Mouse (Mus musculus) activated CD4-positive, CD25-positive, alpha-beta regulatory T cell, adult 4 months (primary cell): ENCODE data around the gene Cope. TPM values are rescaled to one million over a fixed set of nuclear protein-coding genes. Genes with fewer than 3 reads are reported as not detected.
A peak's percentile ranks its signal among the peaks of the same experiment; 100 is the strongest.

Source experiments
- ATAC-seq: one replicate; pipeline ENCODE4 v1.8.0; 2017
- polyA plus RNA-seq, 2 experiments: library from polyadenylated mRNA; unstranded; fragments of 100-300 nt; shearing (Covaris generic); gene quantifications; one replicate each; pipeline ENCODE4 v1.2.1; 2017

The Cope gene
- 100 to 1,000 TPM; 312 to 332 TPM for polyA plus RNA-seq

DNA sequence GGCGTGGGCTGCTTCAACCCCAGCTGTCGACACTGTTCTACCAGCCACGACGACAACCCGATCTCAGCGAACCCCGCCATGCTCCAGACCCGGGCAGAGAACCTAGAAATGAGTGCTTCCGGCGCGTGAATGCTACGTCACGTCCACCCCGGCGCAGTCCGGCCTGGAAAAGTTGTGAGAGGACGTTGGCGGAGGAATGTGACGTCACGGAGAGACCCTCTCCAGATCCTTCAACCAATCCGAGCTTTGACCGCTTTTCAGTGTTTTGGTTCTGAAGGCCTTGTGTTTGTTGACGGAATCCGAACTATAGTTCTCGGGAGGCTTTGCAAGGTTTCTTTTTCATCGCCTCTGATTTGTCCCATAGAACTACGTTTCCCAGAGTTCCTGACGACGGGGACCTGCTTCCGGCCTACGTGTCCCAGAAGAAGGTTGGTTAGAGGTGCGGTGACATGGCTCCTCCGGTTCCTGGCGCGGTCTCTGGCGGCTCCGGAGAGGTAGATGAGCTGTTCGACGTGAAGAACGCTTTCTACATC lies at the start of gene Cope, which contains the start of gene Ddx49:
TSS of gene Cope (plus strand) at position 161 of the 533 bp plus-strand sequence.
TSS of gene Ddx49 (minus strand) at position 132 of the 533 bp plus-strand sequence.
- peak; percentile 81 for ATAC-seq

DNA sequence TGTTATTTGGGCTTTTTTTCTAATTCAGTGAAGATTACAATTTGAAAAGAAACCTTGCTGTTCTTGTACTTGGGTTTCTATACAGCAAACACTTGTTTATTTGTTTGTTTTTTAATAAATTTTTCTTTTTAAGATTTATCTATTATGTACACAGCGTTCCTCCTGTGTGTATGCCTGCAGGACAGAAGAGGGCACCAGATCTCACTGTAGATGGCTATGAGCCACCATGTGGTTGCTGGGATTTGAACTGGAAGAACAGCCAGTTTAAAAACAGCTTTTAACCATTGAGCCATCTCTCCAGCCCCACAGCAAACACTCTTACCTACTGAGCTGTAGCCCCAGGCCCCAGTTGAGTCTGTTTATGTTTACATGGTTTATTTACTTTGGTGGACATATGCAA lies 47.7 kb upstream of the Cope start:
- ATAC-seq = no peak

DNA sequence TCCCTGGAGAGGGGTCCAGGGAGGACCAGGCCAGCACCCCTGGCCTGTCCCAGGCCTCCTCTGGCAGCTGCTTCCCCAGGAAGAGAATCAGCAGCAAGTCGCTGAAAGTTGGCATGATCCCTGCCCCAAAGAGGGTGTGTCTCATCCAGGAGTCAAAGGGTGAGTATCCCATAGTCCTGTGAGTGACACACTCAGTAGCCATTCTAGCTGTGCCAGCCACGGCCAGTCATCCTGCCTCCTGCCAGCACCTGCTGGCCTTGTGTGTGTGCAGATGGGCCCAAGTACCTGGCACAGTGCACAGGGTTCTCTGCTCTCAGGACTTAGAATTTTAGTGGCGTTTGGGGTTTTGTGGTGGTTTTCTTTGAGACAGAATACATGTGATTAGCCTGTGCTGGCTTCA lies 44.9 kb upstream of the Cope start:
- no peak for ATAC-seq

- ATAC-seq = no peak
These were observed 43.7 kb upstream of the Cope start for GRCm38 (mm10) chr8:70258600-70258999.

- ATAC-seq = no peak
These were observed 43.3 kb upstream of the Cope start for GRCm38 (mm10) chr8:70259043-70259442.

DNA sequence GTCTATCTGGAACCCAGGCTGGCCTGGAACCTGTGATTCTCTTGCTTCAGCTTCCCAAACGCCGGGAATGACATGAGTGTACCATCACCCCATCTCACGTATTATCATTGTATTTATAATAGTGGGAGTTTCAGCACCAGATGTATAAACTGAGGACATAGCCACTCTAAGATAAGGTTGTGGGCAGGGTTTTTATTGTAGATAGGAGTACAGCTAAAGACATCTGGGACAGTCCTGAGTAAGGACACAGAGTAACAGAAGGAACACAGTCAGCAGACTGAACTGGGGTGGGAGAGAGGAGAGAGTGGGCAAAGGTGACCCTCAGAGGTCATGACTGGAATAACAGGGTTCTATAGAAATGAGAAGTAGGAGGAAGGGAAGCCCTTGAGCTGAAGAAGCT lies 34.6 kb upstream of the Cope start:
- ATAC-seq = no peak

- no peak for ATAC-seq
These were observed 34.0 kb upstream of the Cope start for GRCm38 (mm10) chr8:70268311-70268710.

DNA sequence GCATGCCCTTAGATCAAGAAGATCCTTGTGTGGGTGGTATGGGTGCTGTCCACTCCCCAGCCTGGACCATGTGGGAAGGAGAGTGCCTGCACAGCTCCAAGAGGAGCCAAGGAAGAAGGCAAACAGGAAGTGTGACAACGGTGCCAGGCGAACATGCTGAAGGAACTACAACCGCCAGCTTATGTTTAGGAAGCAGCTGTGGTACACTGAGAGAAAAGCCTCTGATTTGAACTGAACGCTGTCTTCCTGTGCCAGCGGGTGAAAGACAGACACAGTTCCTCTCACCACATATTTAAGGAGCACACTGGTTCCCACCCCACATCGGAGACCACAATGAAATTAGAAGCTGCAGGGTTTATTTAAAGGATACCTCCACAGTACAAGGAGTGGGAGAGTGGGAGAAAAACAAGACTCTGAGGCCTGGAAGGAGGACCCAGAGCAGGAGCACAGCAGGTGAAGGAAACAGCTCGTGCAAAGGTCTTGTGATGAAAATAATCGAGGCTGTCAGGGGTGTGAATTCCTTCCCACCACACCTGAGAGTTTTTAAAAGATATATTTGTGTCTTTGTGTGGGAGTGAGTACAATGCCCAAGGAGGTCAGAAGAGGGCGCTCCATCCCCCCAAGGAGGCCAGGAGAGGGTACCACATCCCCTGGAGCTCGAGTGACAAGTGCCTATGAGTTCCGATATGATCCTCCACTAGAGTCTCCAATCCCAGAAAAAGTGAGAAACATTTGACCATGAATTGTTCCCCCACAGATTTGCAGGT lies 33.3 kb upstream of the Cope start:
- no peak for ATAC-seq

- ATAC-seq = no peak
These were observed 29.4 kb upstream of the Cope start for GRCm38 (mm10) chr8:70272949-70273348.

DNA sequence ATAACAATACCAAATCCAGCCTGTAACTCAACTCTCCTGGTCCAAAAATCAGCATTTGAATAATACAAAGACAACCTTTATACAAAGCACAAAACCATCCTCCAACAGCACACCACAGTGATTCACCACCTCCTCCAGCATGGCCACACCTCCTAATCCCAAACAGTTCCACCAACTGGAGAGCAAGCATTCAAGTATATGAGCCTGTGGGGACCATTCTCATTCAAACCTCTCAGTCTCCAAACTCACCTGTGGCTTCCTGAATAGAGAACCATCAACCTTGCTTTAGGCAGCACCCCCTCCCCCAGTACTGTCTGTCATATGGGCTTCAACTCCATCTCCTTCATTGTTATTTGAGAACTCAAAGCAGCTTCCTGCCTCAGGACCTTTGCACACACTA lies 28.0 kb upstream of the Cope start:
- ATAC-seq = no peak

- no peak for ATAC-seq
These were observed 25.8 kb upstream of the Cope start for GRCm38 (mm10) chr8:70276476-70276875.

DNA sequence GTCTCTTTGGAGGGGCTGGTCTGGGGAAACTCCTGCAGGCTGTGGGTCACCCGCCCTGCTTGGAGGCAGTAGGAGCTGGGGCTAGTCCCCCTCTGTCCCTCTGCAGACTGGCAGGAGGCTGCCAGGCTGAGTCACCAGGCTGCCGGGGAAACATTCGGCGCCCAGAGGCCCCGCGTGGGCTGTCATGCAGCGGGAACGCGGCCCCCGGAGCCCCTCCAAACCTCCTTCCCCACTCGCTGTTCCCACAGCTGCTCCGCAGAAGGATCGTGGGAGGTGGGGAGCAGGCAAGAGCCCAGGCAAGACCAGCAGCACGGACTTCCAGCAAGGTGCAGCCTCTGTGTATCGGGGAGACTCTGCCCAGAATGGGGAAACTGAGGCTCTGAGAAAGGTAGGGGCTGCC lies 24.1 kb upstream of the Cope start:
- no peak for ATAC-seq

DNA sequence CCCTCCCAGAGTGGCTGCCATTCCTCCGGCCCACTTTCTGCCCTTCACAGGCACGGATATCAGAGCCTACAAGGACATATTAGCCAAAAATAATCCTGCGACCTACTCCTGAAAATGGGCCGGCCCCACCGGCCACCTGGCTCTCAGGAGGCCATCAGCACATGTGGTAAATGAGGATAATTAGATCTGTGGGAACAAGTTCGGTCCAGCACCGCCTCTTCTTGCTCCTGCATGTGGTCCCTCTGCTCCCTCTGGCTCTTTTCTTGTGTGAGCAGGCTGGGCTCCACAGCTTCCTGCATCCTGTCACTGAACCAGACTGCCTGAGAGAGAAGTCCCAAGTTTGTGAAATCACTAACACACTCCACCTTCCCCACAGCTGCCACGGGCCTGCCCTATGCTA lies 23.1 kb upstream of the Cope start:
- ATAC-seq = no peak

DNA sequence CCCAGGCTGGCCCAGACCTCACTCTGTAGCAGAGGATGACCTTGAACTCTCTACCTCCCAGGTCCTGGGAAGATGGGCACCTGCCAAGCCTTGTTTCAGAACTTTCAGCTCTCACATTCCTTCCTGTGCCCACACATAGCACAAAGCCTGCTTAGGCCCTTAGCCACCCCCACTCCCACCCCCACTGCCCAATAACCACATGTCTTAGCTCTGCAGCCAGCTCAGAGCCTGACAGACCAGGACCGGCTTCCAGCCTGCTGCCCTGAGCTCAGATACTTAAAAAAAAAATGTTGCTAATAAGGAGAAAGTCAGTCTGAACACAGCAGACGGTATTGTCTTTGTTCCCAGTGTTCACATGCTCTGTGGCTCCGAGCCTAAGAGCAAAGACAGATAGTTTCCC lies 21.3 kb upstream of the Cope start:
- ATAC-seq = no peak

- peak; percentile 63 for ATAC-seq
These were observed 19.6 kb upstream of the Cope start, which contains the start of gene Homer3 for GRCm38 (mm10) chr8:70282603-70283135. Gene Homer3 (plus strand): TSS chr8:70282827.

DNA sequence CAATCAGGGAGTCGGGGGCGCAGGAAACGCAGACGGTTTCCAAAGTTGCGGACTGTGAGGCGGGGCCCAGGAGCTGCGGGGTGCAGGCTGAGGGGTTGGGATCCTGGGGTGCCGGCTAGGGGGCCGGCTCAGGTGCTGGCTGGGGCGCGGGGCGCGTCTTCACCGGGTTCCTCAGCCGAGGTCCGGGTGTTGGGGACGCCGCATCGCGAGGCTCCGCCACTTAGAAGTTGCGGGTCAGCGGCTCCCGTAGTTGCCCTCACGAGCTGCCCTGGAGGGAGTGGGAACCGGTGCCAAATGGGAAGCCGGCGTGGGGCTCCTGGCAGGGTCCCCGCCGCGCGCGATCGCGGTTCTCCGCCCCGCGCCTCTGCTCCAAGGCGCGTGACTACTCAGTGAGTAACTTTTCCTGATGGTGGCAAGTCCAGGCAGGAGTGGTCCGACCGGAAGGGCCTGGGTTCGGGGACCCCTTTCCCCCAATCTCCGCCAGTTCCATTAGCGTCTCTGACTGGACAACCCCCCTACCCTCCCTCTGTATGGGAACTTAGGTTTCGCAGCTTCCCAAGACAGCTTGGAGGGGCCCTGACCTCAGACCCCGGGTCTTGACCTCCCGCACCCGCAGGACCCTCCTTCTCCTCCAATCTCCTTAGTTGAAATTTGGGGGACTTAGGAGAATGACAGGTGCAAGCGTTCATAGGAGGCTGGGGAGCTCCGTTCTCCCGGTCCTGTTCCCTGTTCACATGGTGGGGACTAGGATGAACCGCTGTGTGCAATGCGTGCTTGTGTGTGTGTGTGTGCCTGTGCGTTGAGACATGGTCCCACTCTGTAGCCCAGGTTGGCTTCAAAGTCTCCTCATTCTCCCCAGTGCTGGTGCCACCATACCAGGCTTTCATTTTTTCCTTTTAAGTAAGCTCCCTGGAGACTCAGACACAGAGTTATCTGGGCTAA lies 18.9 kb upstream of the Cope start:
- peak; percentile 19 for ATAC-seq

- ATAC-seq = no peak
These were observed 17.9 kb upstream of the Cope start for GRCm38 (mm10) chr8:70284421-70284820.

DNA sequence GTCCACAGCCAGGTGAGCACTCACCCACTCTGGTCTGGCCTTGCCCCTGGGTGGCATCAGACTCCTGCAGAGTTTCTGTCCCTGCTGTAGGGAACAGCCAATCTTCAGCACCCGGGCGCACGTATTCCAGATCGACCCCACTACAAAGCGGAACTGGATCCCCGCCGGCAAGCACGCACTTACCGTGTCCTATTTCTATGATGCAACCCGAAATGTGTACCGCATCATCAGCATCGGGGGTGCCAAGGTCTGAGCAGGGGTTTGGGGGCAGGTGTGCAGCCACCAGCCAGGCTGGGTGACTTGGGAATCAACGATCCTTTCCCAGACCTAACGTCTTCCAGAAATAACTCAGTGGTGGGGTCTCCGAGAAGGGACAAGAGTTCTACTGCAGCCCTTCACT lies 17.0 kb upstream of the Cope start:
- ATAC-seq = no peak

GRCm38 (mm10) chr8:70286737-70287136 lies 15.6 kb upstream of the Cope start:
- ATAC-seq = no peak

DNA sequence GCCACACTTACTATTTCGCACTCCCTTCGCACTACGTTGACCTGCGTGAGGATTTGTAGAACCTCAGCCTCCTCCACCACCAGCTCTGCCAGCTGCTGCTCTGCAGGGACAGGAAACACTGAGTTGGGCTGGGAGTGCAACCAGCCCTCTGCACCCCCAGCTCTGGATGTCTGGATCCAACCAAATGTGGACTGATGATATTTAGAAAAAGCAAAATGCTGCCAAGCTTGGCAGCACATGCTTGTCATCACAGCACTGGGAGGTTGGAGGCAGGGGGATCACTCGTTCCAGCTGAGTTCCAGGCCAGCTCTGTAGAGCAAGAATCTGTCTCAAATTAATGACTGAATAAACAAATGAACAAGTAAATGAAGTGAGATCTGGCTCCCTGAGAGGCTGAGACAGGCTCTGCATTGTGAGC lies 8.3 kb upstream of the Cope start:
- ATAC-seq = no peak

DNA sequence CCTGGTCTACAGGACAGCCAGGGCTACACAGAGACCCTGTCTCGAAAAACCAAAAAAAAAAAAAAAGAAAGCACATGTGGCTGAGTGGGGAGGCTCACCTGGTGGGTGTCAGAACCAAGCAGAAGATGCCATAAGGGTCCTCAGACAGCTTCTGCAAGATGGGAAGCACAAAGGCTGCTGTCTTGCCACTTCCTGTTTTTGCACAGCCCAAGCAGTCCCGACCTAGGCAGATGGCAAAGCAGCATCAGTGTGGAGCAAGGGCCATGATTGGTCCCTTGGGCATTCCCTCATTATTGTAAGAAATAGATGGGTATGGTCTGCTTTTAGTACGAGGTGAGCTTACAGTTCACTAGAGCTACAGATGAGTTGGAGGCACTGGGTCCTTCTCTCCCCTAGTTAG lies 1.4 kb upstream of the Cope start:
- no peak for ATAC-seq

DNA sequence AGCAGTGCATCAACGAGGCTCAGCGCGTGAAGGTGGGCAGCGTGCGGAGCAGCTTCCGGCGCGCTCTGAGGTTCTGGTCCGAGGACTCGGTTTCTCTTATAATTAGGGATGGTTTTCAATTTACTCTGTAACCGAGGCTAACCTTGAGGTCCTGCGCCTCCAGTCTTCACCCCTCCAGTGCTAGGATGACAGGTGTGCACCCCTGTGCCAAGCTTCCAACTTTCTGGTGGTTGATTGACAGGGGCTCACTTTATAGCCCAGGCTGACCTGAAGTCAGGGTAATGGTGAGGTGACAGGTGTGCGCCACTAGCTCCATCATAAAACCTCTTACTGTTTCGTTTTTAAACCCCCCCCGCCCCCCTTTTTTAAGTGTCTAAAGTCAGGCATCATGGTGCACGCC lies 583 bp downstream of the Cope start:
- no peak for ATAC-seq

GRCm38 (mm10) chr8:70309311-70309710 lies 7.0 kb downstream of the Cope start:
- ATAC-seq = no peak
